Mouse (Mus musculus): Measurements from ENCODE around the gene Slc45a3.

Slc45a3 gene

DNA sequence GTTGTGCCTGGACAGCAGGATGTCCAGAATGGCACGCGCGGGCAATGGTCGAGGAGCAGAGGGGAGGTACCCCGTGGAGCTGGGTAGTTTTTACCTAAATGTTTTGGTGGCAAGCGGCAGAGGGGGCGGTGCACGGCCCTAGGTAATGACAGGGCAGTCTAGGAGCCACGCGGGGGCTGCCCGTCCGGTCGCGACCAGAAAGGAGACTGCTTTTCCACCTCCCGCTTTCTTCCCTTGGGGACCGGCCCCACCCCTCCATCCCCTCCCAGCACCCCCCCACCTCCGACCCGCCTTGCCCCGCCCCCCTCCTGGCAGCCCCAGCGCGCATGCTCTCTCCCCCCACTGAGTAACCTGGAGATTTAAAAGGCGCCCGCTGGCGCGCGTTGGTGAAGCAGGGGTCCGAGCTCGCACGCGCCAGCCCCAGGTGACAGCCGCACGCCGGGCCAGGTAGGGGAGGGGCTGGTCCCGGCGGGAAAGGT is at the start of gene Slc45a3:
Slc45a3 (plus strand) TSS at position 362 of the 479 bp plus-strand sequence.
- DNase-seq (ENCODE audit: low spot score) = no peak

DNA sequence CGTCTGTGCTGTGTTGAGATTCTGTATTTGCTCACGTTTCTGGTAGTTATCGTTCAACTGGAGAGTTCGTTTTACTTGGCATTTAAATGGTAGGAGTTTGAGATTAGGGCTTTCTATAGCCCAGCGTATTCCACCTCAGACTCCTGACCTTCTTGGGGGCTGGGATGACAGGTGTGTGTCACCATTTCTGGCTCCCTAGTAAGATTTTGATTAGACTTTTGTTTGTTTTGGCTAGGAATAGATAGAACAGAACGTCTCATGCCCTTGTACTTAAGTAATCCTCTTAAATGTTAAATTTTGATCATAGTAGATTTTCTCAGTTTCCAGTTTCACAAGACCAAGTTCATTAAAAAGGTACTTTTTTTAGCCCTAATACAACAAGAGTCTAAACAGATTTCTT is 45.1 kb upstream of the Slc45a3 start:
- DNase-seq (ENCODE audit: low spot score) = no peak

GRCm38 (mm10) chr1:131919052-131919451 is 43.7 kb upstream of the Slc45a3 start:
- DNase-seq (ENCODE audit: low spot score) = no peak

DNA sequence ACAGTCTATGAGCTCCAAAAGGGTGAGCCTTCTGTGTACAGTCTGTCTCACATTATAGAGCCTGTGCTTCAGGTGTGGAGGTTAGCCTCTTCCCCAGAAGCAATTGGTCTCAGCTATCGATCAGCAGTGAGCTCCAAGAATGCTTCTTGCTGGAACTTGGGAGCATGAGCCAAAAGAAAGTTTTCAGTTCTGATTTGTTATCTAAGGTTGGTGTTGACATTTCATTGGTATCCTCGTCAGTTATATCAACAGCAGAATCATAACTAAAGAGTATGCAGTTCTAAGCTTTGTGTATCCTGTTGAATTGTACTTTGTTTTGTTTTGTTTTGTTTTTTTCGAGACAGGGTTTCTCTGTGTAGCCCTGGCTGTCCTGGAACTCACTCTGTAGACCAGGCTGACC is 40.7 kb upstream of the Slc45a3 start:
- no peak for DNase-seq (ENCODE audit: low spot score)

DNA sequence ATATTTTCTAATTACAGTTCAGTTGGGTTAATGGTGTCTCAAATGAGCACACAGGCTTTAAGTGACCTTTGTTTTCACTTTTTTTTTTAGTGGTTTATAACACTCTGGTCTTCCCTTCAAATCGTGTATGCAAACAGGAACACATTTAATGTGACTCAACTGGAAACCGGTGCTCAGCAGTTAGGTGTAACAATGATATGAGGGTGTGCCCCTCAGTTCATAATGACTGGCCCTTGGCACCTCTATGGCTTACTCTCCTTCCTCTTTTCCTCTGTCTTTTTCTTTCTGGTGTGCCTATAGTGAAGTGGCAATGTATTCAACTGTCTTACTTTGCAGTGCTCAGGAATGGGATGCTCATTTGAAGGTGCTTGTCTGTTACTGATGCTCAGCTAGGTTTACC is 29.3 kb upstream of the Slc45a3 start:
- no peak for DNase-seq (ENCODE audit: low spot score)

GRCm38 (mm10) chr1:131937659-131938305 is 25.0 kb upstream of the Slc45a3 start:
- peak; percentile 93 for DNase-seq (ENCODE audit: low spot score)

DNA sequence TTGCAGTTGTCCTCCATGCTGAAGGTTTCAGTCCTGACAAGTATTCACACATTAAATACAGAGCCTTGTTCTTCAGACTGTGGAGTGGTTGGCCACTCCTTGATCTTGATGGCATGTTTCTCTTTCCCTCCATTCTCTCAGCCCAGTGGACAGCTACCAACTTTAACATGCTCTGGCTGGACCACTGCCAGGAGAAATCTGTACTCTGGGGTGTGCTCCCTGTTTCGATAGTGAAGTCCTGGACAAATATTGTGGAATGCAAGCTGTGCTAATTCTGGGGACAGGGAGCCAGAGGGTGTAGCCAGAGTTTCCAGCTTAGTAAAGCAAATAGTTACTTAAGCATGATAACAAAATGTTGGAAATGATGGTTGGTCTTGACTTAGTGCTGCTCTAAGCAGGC is 24.0 kb upstream of the Slc45a3 start:
- peak; percentile 70 for DNase-seq (ENCODE audit: low spot score)

DNA sequence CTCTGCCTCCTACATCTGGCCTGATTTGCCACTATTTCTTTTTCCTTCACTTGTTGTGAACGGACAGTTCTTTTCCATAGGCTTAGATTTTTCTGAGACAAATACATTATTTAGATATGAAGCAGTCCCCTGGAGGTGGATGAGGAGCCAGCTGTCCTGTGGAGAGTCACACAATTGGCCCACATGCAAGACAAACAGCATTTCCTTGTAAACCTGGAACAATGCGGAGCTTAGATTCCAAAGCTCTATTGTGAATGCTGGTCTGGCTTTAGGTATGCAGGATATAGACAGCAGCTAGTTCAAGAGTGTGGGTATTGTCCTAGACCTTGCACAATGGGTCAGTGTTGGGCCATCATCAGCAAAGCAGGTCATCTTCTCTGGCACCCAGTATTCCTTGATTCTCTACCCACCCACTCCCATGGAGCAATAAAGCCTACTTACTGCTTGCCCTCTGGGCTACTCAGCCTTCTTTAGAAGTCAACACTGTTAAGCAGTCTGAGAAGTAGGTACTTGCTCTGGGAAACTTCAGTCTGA is 22.0 kb upstream of the Slc45a3 start:
- peak; percentile 39 for DNase-seq (ENCODE audit: low spot score)

DNA sequence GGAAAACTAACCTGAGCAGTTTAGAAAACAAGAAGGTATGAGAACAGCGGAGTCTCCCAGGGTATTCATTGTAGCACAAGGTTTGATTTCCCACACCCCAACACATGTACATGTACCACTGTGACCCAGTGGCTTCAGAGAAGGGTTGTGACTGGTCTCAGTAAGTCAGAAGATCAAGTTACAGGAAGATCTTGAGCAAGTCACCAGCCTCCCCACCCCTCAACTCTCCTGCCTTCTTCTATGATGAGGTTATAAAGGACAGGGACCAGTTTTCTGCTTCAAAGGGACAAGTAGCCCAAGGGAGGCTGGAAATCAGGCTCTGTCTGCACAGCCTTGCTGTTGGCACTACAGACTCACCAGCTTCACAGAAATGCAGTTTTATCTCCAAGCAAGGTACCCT is 21.3 kb upstream of the Slc45a3 start:
- DNase-seq (ENCODE audit: low spot score) = no peak

GRCm38 (mm10) chr1:131942621-131943590 is 19.9 kb upstream of the Slc45a3 start:
- no peak for DNase-seq (ENCODE audit: low spot score)

GRCm38 (mm10) chr1:131945674-131946440 is 16.9 kb upstream of the Slc45a3 start:
- DNase-seq (ENCODE audit: low spot score) = no peak

DNA sequence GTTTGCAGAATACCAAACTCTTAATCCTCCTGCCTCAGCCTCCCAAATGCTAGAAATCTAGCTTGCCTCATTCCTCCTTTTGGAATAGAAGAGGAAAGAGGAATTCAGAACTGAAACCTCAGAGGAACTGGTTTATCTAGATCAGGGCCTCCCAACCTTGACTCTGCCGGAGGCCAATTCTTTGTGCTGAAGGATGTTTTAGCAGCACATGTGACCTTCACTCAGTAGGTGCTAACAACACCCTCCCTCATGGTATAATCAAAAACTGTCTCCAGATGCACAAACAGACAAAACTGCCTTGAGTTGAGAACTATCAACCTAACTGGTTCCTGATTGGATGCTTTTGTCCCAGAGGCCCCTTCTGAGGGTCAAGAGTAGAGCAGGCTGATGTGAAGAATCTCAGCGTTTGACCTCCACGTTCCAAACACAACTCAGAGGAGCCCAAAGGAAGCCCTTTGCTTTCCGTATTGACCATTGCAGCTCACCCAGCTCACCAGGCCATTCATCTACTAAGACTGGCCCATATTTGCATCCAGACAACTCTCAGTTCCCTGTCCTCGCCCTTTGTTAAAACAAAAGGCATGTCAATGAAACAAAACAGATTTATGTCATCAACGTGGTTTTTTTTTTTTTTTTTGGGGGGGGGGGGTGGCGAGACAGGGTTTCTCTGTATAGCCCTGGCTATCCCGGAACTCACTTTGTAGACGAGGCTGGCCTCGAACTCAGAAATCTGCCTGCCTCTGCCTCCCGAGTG is 16.1 kb upstream of the Slc45a3 start:
- no peak for DNase-seq (ENCODE audit: low spot score)

- no peak for DNase-seq (ENCODE audit: low spot score)
Measured at GRCm38 (mm10) chr1:131947997-131948525, 14.7 kb upstream of the Slc45a3 start.

DNA sequence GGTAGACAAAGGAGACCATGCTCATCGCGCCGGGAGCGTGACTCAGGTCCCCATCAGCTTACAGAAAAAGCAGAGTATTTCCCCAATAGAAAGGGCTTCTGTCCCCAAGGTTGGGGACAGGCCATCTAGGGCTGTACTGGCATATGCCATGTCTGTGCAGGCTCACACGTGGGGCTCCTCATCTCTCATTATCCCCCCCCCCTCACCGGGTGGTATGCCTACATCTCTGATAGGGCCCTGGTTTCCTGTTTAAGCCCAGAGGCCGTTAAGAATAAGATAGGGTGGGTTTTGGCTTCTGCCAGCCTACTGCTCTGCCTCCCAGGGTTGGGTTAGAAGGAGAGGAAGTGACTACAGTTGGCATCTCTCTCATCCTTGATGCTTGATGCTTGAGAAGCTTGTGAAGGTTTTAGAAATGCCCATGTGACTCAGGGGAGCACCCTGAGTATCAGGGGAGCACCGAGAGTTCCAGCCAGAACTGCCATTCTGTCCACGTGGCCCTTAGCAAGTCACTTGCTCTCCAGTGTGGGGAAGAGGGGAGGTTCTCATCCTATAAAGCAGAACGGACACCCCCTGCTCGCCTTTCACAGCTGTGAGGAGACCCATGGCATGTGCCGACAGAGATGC is 8.4 kb upstream of the Slc45a3 start:
- DNase-seq (ENCODE audit: low spot score) = no peak

GRCm38 (mm10) chr1:131955131-131955757 is 7.5 kb upstream of the Slc45a3 start:
- DNase-seq (ENCODE audit: low spot score) = no peak

DNA sequence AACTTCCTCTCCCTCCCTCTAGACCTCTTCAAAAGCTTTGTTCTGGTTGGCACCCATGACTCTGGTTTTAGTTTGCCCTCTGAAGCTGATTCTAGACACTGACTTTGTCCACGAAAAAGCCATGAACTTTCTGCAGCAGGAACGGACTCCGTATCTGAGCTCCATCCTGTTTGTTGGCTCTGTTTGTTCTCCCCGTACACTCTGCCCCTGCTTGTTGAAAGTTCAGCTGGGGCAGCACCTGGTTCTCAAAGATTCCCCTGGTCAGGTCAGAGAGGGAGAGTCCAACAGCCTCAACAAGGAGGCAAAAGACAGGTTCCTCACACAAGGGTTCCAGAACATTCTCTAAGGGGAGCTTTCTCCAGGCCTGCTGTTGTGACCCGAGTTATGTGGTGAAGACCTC is 5.4 kb upstream of the Slc45a3 start:
- DNase-seq (ENCODE audit: low spot score) = no peak

- DNase-seq (ENCODE audit: low spot score) = no peak
Measured at GRCm38 (mm10) chr1:131961004-131961403, 1.8 kb upstream of the Slc45a3 start.

DNA sequence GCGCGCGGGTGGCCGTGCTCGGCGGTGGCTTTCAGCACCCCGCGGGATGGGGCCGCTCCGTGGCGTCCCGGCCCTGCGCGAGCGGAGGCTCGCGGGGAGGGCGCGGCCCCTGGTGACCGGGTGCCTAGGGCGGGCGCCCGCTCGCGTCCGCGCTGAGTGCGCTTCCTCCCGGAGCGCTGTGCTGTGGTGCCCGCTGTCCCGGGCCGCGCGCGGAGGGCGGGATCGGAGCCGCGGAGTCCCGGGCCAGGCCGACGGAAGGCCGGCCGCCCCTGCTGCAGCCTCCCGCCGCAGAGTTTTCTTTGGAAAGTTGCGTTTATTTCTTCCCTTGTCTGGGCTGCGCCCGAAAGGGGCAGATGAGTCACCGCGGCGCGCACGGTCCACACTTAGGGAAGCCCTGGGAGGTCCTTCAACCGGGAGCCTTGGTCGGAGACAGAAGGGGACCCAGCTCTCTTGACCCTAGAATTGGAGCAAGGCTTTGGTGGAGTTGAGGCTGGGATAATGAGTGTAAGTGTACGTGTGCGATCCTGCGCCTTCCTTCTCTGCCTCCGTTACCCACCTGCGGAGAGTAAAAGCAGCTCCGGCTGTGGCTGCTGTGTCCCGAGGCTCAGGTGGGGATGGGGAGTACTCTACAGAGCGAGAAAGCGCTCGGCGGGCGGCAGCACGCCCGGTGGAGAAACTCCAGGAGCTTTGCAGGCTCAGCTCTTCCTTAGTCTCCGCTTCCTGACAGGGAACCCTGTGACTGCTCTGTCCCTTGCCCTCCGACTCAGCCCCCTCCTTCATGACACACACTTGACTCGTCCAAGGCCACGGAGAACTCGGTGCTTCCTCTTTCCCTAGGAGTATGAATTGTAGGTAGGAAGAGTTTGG is 551 bp downstream of the Slc45a3 start:
- DNase-seq (ENCODE audit: low spot score) = no peak

GRCm38 (mm10) chr1:131964100-131964499 is 1.3 kb downstream of the Slc45a3 start:
- no peak for DNase-seq (ENCODE audit: low spot score)
